Mouse (Mus musculus) left cerebral cortex, postnatal 4 days (tissue): ENCODE measurements around the gene Slc22a16. TPM values are rescaled to one million over a fixed set of nuclear protein-coding genes. Genes with fewer than 3 reads are reported as not detected.

Experiments
- total RNA-seq, 2 experiments: library from RNA; stranded (reverse); gene quantifications; 2 replicates each; pipeline ENCODE4 v1.2.3; 2021

Gene Slc22a16
- total RNA-seq, 2 experiments from 2014 or later = not detected

Other genes starting within 250 kb of the Slc22a16 start
- 10 to 100 TPM; 52.2 to 63.3 TPM for gene Cdk19, start 230.8 kb upstream of the Slc22a16 start, total RNA-seq
- gene Ddo, start 59.7 kb downstream of the Slc22a16 start, total RNA-seq = 1 to 10 TPM; 2.2 to 2.4 TPM
- gene Mettl24, start 112.9 kb downstream of the Slc22a16 start, total RNA-seq = 1 to 10 TPM in 1 of 2 experiments, under 1 TPM in 1; 0.50 to 1.3 TPM